Mouse (Mus musculus) cortical plate, adult 2 months (tissue): ENCODE measurements around the gene Elf1.
"Not testable (repeated sequence)": the region's sequence is repeated elsewhere in the genome, so short reads cannot be mapped to it uniquely, and the experiment has no call there.

Experiments used
- CTCF ChIP-seq: fragments of 200-500 bp; IDR thresholded peaks from 2 replicates; pipeline ENCODE4 v1.5.1; 2011; ENCODE audit warnings: mild to moderate bottlenecking, control low read depth, low read length; ENCODE audit not compliant: insufficient read depth; ENCODE audit errors: extremely low read depth
- POLR2A ChIP-seq: fragments of 200-500 bp; IDR thresholded peaks from 2 replicates; pipeline ENCODE4 v1.6.1; 2011; ENCODE audit warnings: mild to moderate bottlenecking, low read length, control low read depth; ENCODE audit not compliant: insufficient read depth; ENCODE audit errors: extremely low read depth

- TF ChIP-seq CTCF, POLR2A: not testable (repeated sequence)
Measured at GRCm38 (mm10) chr14:79452591-79452934, 28.4 kb upstream of the Elf1 start.
